Mouse (Mus musculus): ENCODE measurements around the gene Adh1. TPM values are rescaled to one million over a fixed set of nuclear protein-coding genes. Genes with fewer than 3 reads are reported as not detected.

The Adh1 gene
- total and polyA plus RNA-seq, 2 experiments from 2014 or later, result 2.2 to 3.0 TPM

GRCm38 (mm10) chr3:138227782-138228181 is 33.0 kb upstream of the Adh1 start:
- DNase-seq, result no peak
- TF ChIP-seq CTCF (IDR thresholded peaks at IDR 0.05; ENCODE audit: low read depth), result no peak
- ATAC-seq, result no peak
- H3K27me3 ChIP-seq (ENCODE audit: insufficient read depth, low read length), result no peaks in the 10 kb centered on the region
- no peak overlapping the region for H3K27ac ChIP-seq (ENCODE audit: low read depth, low read length)
- 97% methylated on average over 8 of the region's 8 CpGs for WGBS
- H3K9me3 ChIP-seq (ENCODE audit: low read length), result no peaks in the 10 kb centered on the region
- H3K9ac ChIP-seq, result no peak overlapping the region
- no peaks in the 10 kb centered on the region for H3K4me1 ChIP-seq (ENCODE audit: insufficient read depth)
- H3K4me2 ChIP-seq (ENCODE audit: low read depth), result no peak overlapping the region
- H3K36me3 ChIP-seq (ENCODE audit: insufficient read depth), result no peaks in the 10 kb centered on the region
- no peak overlapping the region for H3K4me3 ChIP-seq (ENCODE audit: low read depth, low read length)

GRCm38 (mm10) chr3:138229448-138229847 is 31.3 kb upstream of the Adh1 start:
- Histone ChIP-seq H3K9ac (no peak overlapping the region), H3K4me3 (ENCODE audit: low read depth, low read length) (no peak overlapping the region), H3K36me3 (ENCODE audit: insufficient read depth) (no peaks in the 10 kb centered on the region), H3K4me2 (ENCODE audit: low read depth) (no peak overlapping the region), H3K4me1 (ENCODE audit: insufficient read depth) (no peaks in the 10 kb centered on the region), H3K27me3 (ENCODE audit: insufficient read depth, low read length) (no peaks in the 10 kb centered on the region), H3K9me3 (ENCODE audit: low read length) (no peaks in the 10 kb centered on the region), H3K27ac (ENCODE audit: low read depth, low read length) (no peak overlapping the region)
- 93% methylated on average over 1 of the region's 1 CpGs for WGBS
- ATAC-seq (no peak), DNase-seq (no peak)
- TF ChIP-seq CTCF (IDR thresholded peaks at IDR 0.05; ENCODE audit: low read depth), result no peak

GRCm38 (mm10) chr3:138230266-138230665 is 30.5 kb upstream of the Adh1 start:
- H3K27ac ChIP-seq (ENCODE audit: low read depth, low read length), result no peak overlapping the region
- H3K9me3 ChIP-seq (ENCODE audit: low read length), result no peaks in the 10 kb centered on the region
- DNase-seq, result no peak
- no peaks in the 10 kb centered on the region for H3K27me3 ChIP-seq (ENCODE audit: insufficient read depth, low read length)
- no peaks in the 10 kb centered on the region for H3K36me3 ChIP-seq (ENCODE audit: insufficient read depth)
- H3K9ac ChIP-seq, result no peak overlapping the region
- 82% methylated on average over 3 of the region's 3 CpGs for WGBS
- TF ChIP-seq CTCF (IDR thresholded peaks at IDR 0.05; ENCODE audit: low read depth), result no peak
- H3K4me2 ChIP-seq (ENCODE audit: low read depth), result no peak overlapping the region
- no peaks in the 10 kb centered on the region for H3K4me1 ChIP-seq (ENCODE audit: insufficient read depth)
- ATAC-seq, result no peak
- no peak overlapping the region for H3K4me3 ChIP-seq (ENCODE audit: low read depth, low read length)

GRCm38 (mm10) chr3:138231531-138231930 is 29.3 kb upstream of the Adh1 start:
- no peaks in the 10 kb centered on the region for H3K36me3 ChIP-seq (ENCODE audit: insufficient read depth)
- H3K27me3 ChIP-seq (ENCODE audit: insufficient read depth, low read length), result no peaks in the 10 kb centered on the region
- DNase-seq, result no peak
- H3K27ac ChIP-seq (ENCODE audit: low read depth, low read length), result no peak overlapping the region
- H3K4me2 ChIP-seq (ENCODE audit: low read depth), result no peak overlapping the region
- 90% methylated on average over 2 of the region's 2 CpGs for WGBS
- no peaks in the 10 kb centered on the region for H3K9me3 ChIP-seq (ENCODE audit: low read length)
- no peak overlapping the region for H3K9ac ChIP-seq
- no peak overlapping the region for H3K4me3 ChIP-seq (ENCODE audit: low read depth, low read length)
- TF ChIP-seq CTCF (IDR thresholded peaks at IDR 0.05; ENCODE audit: low read depth), result no peak
- no peaks in the 10 kb centered on the region for H3K4me1 ChIP-seq (ENCODE audit: insufficient read depth)
- ATAC-seq, result no peak

GRCm38 (mm10) chr3:138236546-138237163 is 24.1 kb upstream of the Adh1 start:
- Histone ChIP-seq H3K4me3 (ENCODE audit: low read depth, low read length) (no peak overlapping the region), H3K9ac (no peak overlapping the region), H3K27me3 (ENCODE audit: insufficient read depth, low read length) (no peaks in the 10 kb centered on the region), H3K9me3 (ENCODE audit: low read length) (no peaks in the 10 kb centered on the region), H3K4me2 (ENCODE audit: low read depth) (no peak overlapping the region), H3K27ac (ENCODE audit: low read depth, low read length) (no peak overlapping the region), H3K36me3 (ENCODE audit: insufficient read depth) (no peaks in the 10 kb centered on the region), H3K4me1 (ENCODE audit: insufficient read depth) (no peaks in the 10 kb centered on the region)
- no peak for DNase-seq
- ATAC-seq, result no peak
- no peak for TF ChIP-seq CTCF (IDR thresholded peaks at IDR 0.05; ENCODE audit: low read depth)
- WGBS, result 71% methylated on average over 11 of the region's 11 CpGs

GRCm38 (mm10) chr3:138238046-138238445 is 22.7 kb upstream of the Adh1 start:
- WGBS, result 91% methylated on average over 10 of the region's 10 CpGs
- Histone ChIP-seq H3K4me1 (ENCODE audit: insufficient read depth) (no peaks in the 10 kb centered on the region), H3K36me3 (ENCODE audit: insufficient read depth) (no peaks in the 10 kb centered on the region), H3K4me2 (ENCODE audit: low read depth) (no peak overlapping the region), H3K27me3 (ENCODE audit: insufficient read depth, low read length) (no peaks in the 10 kb centered on the region), H3K9me3 (ENCODE audit: low read length) (no peaks in the 10 kb centered on the region), H3K4me3 (ENCODE audit: low read depth, low read length) (no peak overlapping the region), H3K27ac (ENCODE audit: low read depth, low read length) (no peak overlapping the region), H3K9ac (no peak overlapping the region)
- ATAC-seq (no peak), DNase-seq (no peak)
- TF ChIP-seq CTCF (IDR thresholded peaks at IDR 0.05; ENCODE audit: low read depth), result no peak

GRCm38 (mm10) chr3:138239461-138239860 is 21.3 kb upstream of the Adh1 start:
- Histone ChIP-seq H3K27me3 (ENCODE audit: insufficient read depth, low read length) (no peaks in the 10 kb centered on the region), H3K27ac (ENCODE audit: low read depth, low read length) (no peak overlapping the region), H3K4me2 (ENCODE audit: low read depth) (no peak overlapping the region), H3K9me3 (ENCODE audit: low read length) (no peaks in the 10 kb centered on the region), H3K4me3 (ENCODE audit: low read depth, low read length) (no peak overlapping the region), H3K4me1 (ENCODE audit: insufficient read depth) (no peaks in the 10 kb centered on the region), H3K9ac (no peak overlapping the region), H3K36me3 (ENCODE audit: insufficient read depth) (no peaks in the 10 kb centered on the region)
- DNase-seq (no peak), ATAC-seq (no peak)
- TF ChIP-seq CTCF (IDR thresholded peaks at IDR 0.05; ENCODE audit: low read depth), result no peak
- 82% methylated on average over 6 of the region's 6 CpGs for WGBS
